Mouse (Mus musculus): Measurements from ENCODE around the gene Aak1.

GRCm38 (mm10) chr6:86996629-86997307, 147.5 kb downstream of the Aak1 start:
- TF ChIP-seq POLR2A (IDR thresholded peaks at IDR 0.05; ENCODE audit: control insufficient read depth, low read depth, low read length), result no peak
- TF ChIP-seq CTCF (IDR thresholded peaks at IDR 0.05; ENCODE audit: control insufficient read depth, insufficient read depth, insufficient replicate concordance, low read depth, low read length), result no peak

All from testis, adult 2 months (tissue).